ENCODE assay signal across 21 mouse cellular contexts in genomic region chr2:59688261-59689104, GRCm38 (mm10).
A peak's percentile ranks its signal among the peaks of the same experiment; 100 is the strongest.
DNase-seq lines count a peak whose midpoint lies in the region; ATAC-seq and TF ChIP-seq lines count a peak whose summit lies in the region.
"Had no signal": no experiment of that assay in that cellular context is flagged by ENCODE, and none has a peak within 500 bp of the region (broad histone marks: within the 10 kb centered on the region; RNA-seq: fewer than 3 reads in every experiment).

No protein-coding gene starts in this region.

- DNase-seq in layer of hippocampus, adult 2 months (ENCODE audit: low spot score in 2 of 2), result no peak
- DNase-seq in layer of hippocampus, postnatal 14 days (ENCODE audit: low spot score in 2 of 2), result no peak
- peak; percentile 71 for DNase-seq in brain, embryonic 14.5 days (ENCODE audit: low read depth)
- no peak for DNase-seq in embryonic facial prominence, embryonic 10.5 days (ENCODE audit: low spot score)
- DNase-seq in retina, postnatal 1 day, result peak; percentile 82
- no peak for DNase-seq in kidney, adult 9 months
- DNase-seq: adrenal gland, postnatal 25 days; cerebellum, adult 2 months; cerebellum, postnatal 36 days; gastrocnemius, adult 2 months; heart, adult 11 months; kidney, postnatal 4 days had no signal

- no peaks in the 10 kb centered on the region for H3K27me3 ChIP-seq in embryonic facial prominence, embryonic 10.5 days (replicated peaks; ENCODE audit: low read depth, poor library complexity, severe bottlenecking)
- H3K27me3 ChIP-seq: embryonic facial prominence, embryonic 15.5 days; heart, embryonic 13.5 days; kidney, embryonic 15.5 days; liver, embryonic 15.5 days; Patski had no signal

- H3K36me3 ChIP-seq in embryonic facial prominence, embryonic 10.5 days (replicated peaks), result 0 out of 2 replicates have a peak, but pooled peaks cover 2% of the 10 kb centered on the region
- H3K36me3 ChIP-seq: embryonic facial prominence, embryonic 15.5 days; heart, embryonic 13.5 days; kidney, embryonic 15.5 days; liver, embryonic 15.5 days had no signal

- no peak for TF ChIP-seq POLR2A in brain, embryonic 14.5 days (IDR thresholded peaks at IDR 0.05; ENCODE audit: borderline replicate concordance, extremely low read depth, insufficient read depth, insufficient read length, poor library complexity, severe bottlenecking)

- H3K4me1 ChIP-seq in embryonic facial prominence, embryonic 10.5 days, result peaks cover 69% of the 10 kb centered on the region
- H3K4me1 ChIP-seq: liver, embryonic 15.5 days had no signal

- H3K9me3 ChIP-seq in embryonic facial prominence, embryonic 10.5 days, result no peaks in the 10 kb centered on the region
- H3K9me3 ChIP-seq: embryonic facial prominence, embryonic 15.5 days; heart, embryonic 13.5 days; kidney, embryonic 15.5 days; liver, embryonic 15.5 days had no signal

- peak overlapping the region; percentile 37 for H3K27ac ChIP-seq in layer of hippocampus, adult 2 months
- peak overlapping the region; percentile 5; the same call in 1 of the 2 replicates for H3K27ac ChIP-seq in embryonic facial prominence, embryonic 10.5 days (replicated peaks)
- H3K27ac ChIP-seq: embryonic facial prominence, embryonic 15.5 days; gastrocnemius, adult 2 months; heart, embryonic 13.5 days; kidney, embryonic 15.5 days; liver, embryonic 15.5 days had no signal

- H3K4me3 ChIP-seq in layer of hippocampus, adult 2 months, result no peak overlapping the region
- H3K4me3 ChIP-seq in embryonic facial prominence, embryonic 10.5 days, result no peak overlapping the region
- H3K4me3 ChIP-seq: embryonic facial prominence, embryonic 15.5 days; gastrocnemius, adult 2 months; heart, embryonic 13.5 days; kidney, embryonic 15.5 days; liver, embryonic 15.5 days had no signal

- TF ChIP-seq CTCF in layer of hippocampus, adult 2 months (conservative IDR thresholded peaks at IDR 0.05), result no peak; the same call in 1 of the 2 replicates
- TF ChIP-seq CTCF in brain, embryonic 14.5 days (IDR thresholded peaks at IDR 0.05; ENCODE audit: borderline replicate concordance, extremely low read depth, insufficient read depth, insufficient read length), result no peak

- no peak for ATAC-seq in cerebellum, adult (ENCODE audit: insufficient number of reproducible peaks, low FRiP score, low TSS enrichment)
- ATAC-seq: hindbrain, embryonic 16.5 days; intestine, embryonic 16.5 days; lung, postnatal 0 days; Patski had no signal

- WGBS in embryonic facial prominence, embryonic 10.5 days, result 60% methylated on average over 16 of the region's 16 CpGs

Comparison
In these comparisons a context has a peak if more than half of its experiments do, and no peak if none do; other contexts are left out.
1. DNase-seq: peak in brain, embryonic 14.5 days (single experiment) and retina, postnatal 1 day (single experiment); none in layer of hippocampus, adult 2 months (0 of 2), layer of hippocampus, postnatal 14 days (0 of 2), embryonic facial prominence, embryonic 10.5 days (single experiment) and kidney, adult 9 months (single experiment).